Mouse (Mus musculus): ENCODE results near the gene Olfr1443.

The Olfr1443 gene

GRCm38 (mm10) chr19:12731950-12732349 lies 54.0 kb downstream of the Olfr1443 start:
- no peak for DNase-seq (ENCODE audit: low read depth)
